Mouse (Mus musculus) urinary bladder, postnatal 14 days (tissue): ENCODE measurements around the gene Ttn.

Source experiments
- DNase-seq: peaks from one replicate; pipeline ENCODE4 v3.0.0; 2021; ENCODE audit warnings: low spot score

Ttn gene

DNA sequence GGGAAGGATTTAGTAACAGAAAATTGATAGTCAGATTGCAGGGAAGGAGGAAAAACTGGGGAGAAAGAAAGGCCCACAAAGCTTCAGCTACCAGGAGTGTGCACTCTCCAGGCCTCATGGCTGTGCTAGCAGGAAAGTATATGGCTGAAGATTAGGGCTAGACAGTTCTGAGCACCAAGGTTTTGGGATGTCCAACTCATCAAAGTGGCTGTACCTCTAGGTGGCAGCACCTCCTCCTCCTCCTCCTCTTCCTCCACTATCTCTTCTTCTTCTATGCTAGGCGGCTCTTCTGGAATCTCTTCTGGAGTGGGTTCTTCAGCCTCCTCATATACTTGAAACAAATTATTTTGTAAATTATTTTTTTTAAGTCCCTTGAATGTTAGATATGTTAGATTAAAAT is 139.2 kb downstream of the Ttn start:
- no peak for DNase-seq

DNA sequence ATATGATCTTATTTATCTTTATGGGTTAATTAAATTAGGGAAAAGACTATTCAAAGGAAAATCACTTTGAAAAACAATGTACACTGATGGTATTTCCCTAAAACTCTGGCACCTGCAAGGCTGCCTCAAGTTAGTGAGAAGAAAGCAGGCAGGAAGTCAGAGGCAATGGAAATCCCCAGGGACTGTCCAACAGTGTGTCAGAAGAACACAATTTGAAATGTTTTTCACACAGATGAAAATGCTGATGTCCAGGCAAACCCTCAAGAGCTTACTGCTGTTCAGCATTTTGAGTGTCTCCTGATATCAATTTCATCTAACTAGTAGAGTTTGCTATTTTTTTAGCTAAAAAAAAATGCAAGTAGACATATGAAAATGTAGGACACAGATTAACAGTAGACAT is 161.9 kb downstream of the Ttn start:
- no peak for DNase-seq

GRCm38 (mm10) chr2:76817796-76818195 is 164.6 kb downstream of the Ttn start:
- DNase-seq = no peak

DNA sequence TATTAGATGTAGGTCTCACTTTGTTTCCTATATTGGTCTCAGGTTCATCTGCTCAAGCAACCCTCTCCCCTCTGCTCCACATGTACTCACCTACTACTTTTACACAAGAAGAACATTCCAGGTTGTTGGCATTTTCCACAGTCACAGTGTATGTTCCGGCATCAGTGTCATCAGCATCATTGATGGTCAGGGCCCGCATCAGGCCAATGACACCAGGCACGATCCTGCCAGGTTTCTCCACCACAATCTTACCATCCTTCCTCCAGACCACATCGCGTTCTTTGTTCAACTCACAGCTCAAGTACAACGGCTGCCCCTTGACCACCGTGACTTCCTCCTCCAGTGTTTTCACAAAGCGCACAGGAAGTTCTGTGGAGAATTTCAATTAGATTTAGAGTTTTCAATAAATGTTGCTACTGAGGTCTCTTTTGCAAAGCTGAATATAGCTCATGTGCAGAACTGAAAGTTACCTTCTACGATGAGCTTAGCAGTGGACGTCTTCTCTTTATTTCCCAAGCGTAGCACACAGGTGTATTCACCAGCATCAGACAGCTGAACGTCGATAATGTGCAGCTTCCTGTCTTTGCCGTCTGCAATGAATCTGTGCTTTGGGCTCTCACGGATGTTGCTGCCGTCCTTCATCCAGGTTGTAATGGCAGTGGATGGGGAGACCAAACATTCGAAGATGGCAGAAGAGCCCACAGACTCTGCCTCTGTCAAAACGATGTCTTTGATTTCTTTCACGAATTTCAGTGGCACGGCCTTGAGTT is 168.1 kb downstream of the Ttn start:
- DNase-seq = no peak

DNA sequence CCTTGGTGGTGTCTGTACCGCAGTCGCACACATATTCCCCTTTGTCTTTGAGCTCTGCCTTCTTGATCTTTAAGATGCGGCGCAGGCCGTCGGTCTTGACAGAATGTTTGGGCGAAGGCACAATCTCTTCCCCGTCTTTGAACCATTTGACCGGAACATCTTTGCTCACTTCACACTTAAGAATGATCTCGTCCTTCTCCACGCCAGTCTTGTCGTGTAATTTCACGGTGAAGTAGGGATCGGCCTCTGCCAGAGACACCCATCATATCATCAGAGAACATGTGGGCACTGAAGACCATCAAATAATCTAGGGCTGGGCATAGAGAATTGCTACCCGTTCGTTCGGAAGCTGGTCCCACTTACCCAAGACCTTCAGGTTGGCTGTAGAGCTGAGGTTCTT is 171.2 kb downstream of the Ttn start:
- no peak for DNase-seq

- DNase-seq = no peak
Measured at GRCm38 (mm10) chr2:76808334-76808733, 174.0 kb downstream of the Ttn start.

- DNase-seq = no peak
Measured at GRCm38 (mm10) chr2:76807284-76807683, 175.1 kb downstream of the Ttn start.

GRCm38 (mm10) chr2:76806861-76807260 is 175.5 kb downstream of the Ttn start:
- no peak for DNase-seq

DNA sequence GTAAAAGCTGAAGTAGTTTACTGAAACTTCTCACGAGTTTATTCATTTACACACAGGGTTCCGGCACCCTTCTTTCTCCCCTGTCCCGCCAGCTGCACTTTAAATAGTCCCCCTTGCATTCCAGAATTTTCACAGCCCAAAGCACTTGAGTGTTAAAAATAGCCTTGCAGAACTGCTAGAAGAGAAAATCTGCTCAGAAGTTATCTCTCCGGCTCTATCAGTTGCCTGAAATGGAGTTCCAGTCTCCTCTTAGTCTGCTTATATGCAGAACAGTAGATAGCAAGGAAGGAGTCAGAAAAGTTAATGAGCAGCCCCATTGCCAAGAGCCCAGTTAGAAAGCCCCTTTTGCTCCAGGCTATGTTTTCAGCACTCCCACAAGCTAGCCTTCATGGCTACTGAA is 176.0 kb downstream of the Ttn start:
- DNase-seq = no peak

DNA sequence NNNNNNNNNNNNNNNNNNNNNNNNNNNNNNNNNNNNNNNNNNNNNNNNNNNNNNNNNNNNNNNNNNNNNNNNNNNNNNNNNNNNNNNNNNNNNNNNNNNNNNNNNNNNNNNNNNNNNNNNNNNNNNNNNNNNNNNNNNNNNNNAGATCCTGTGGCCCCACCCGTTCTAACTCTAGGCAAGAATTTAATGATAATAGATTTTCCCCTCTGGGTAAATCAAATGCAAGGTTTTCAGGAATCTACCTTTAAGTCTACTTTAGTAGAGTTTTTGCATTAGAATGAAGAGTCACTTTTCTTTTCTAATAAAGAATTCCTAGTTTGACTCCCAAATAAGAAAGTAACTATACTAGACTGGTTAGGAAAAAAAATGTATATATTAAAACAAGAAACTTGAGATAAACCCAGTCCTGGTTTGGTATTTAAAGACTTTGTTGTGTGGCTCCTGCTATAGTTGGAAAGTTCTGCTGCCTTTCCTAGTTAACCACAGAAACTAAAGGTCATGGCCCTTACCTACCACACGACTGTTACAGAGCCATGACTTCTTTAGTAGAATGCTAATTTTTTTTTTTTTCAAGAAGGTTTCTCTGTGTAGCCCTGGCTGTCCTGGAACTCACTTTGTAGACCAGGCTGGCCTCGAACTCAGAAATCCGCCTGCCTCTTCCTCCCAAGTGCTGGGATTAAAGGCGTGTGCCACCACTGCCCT is 177.0 kb downstream of the Ttn start:
- no peak for DNase-seq

DNA sequence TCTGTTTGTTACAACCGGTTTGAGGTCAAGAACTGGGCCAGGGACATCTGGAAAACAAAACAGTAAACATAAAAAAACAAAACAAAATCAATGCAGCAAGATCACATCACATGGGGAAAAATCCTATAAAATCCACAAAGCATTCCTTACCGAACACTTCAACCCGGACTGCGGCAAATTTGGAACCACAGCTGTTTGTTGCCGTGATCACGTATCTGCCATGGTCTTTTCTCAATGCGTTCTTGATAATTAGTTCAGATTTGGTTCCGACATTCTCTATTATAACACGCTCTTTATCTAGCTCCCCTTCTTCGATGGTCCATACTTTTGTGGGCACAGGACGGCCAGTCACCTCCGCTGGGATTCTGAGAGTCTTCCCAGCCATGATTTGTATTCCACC is 198.2 kb downstream of the Ttn start:
- DNase-seq = no peak

GRCm38 (mm10) chr2:76780792-76781191 is 201.6 kb downstream of the Ttn start:
- DNase-seq = no peak

DNA sequence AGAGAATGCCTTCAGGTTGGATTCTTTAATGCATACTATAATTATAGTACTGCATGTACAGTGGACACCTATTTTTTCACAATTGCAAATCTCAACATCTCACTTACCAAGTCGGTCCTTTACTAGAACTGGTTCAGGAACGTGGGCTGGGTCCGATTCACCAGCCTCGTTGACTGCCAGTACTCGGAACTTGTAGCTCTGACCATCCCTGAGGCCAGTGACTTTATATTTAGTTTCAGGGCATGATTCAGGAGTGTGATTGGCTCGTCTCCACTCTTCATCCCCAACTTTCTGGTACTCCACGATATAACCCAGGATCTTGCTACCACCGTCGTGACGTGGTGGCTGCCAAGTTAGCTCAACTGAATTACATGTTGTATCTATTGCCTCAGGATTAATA is 212.5 kb downstream of the Ttn start:
- DNase-seq = no peak

- DNase-seq = no peak
Measured at GRCm38 (mm10) chr2:76767231-76767630, 215.1 kb downstream of the Ttn start.

- DNase-seq = no peak
Measured at GRCm38 (mm10) chr2:76764526-76764925, 217.8 kb downstream of the Ttn start.

- no peak for DNase-seq
Measured at GRCm38 (mm10) chr2:76762154-76762553, 220.2 kb downstream of the Ttn start.

GRCm38 (mm10) chr2:76756461-76756860 is 225.9 kb downstream of the Ttn start:
- no peak for DNase-seq

DNA sequence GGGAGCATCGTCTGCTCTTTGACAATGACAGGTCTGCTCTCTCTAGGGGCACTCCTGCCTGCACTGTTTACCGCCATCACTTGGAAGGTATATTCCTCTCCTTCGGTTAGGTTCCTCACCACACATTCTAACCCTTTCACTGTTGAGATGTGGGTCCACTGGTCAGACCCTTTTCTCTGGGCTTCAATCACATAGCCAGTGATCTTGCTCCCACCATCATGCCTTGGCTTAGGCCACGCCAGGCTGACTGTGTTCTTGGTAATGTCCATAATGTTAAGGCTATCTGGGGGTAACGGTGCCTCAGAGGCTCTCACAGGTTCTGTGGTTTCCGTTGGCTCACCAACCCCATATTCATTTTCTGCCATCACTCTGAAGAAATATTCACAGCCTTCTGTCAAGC is 230.4 kb downstream of the Ttn start:
- no peak for DNase-seq

DNA sequence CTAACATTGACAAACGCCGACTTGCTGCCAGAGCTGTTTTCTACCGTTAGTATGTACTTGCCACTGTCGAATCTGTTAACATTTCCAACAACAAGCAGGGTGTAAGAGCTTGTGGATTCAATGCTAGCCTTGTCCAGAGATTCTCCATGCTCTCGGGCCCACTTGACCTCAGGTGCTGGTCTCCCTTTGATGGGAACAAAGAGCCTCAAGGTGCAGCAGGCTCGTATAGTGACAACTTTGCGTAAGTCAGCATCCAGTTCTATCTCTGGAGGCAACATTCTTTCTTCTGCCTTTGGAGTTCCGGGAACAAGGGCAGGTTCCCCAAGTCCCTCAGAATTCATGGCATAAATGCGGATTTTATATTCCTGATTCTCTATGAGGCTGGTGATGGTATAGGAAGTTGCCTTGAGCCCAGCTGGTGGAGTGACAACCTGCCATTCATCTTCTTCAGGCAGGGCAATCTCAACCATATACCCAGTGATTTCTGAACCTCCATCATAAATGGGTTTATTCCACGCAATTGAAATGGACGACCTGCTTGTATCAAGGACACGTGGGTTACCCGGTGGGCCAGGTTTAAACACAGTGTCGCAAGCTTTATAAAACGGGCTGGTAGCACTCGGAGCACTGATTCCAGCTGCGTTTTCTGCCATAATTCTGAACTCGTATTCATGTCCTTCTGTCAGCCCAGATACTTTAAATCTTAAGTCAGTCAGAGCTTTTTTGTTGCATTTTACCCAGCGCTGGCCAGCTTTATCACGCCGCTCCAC is 232.8 kb downstream of the Ttn start:
- DNase-seq = no peak

DNA sequence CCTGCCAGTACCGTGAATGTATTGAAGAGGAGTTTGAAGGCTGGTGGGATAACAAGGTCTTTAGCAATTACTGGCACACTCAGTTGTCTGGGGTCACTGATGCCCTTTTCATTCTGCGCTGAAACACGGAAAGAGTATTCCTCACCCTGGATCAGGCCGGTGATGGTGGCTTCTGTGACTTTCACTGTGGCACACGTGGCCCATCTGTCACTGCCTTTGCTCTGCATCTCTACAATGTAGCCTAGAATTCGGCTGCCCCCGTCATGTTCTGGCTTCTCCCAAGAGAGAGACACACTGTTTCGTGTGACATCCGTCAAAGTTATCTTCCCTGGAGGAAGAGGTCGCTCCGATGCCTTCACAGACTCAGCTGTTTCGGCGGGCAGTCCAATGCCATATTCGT is 233.7 kb downstream of the Ttn start:
- DNase-seq = no peak

DNA sequence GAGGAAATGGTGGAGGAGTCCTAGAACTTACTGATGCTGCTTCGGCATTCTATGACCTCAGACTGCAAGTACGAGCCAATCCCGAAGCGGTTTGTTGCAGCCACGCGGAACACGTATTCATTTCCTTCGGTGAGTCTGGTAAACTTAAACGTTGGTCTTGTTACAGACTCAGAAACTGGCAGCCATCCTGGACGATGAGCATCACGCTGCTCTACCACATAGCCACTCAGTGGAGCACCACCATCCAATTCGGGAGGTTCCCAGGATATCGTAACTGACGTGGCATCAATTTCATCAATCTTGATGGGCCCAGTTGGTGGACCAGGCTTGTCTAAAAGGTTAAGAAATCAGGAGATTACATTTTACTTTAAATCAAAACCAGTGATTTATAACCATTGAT is 262.7 kb downstream of the Ttn start:
- no peak for DNase-seq

- DNase-seq = no peak
Measured at GRCm38 (mm10) chr2:76714984-76715383, 267.4 kb downstream of the Ttn start.

DNA sequence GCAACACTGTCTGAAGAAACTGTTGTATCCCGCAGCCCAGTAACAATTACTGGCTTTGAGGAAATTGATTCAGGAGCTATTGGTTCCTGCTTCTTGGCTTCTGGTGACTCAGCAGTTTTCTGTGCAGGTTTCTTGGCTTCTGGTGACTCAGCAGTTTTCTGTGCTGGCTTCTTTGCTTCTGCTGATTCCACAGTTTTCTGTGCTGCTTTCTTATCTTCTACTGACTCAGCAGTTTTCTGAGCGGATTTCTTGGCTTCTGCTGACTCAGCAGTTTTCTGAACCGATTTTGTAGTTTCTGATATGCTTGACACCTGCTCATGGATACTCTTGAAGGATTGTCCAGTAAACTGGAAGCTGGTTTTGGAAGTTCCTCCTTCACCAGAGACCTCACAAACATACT is 273.8 kb downstream of the Ttn start:
- DNase-seq = no peak
